Mouse (Mus musculus): ENCODE measurements around the gene Fat1.

GRCm38 (mm10) chr8:44933478-44933877 is 1.8 kb upstream of the Fat1 start:
- TF ChIP-seq CTCF (IDR thresholded peaks at IDR 0.05; ENCODE audit: control insufficient read depth, insufficient read depth, insufficient replicate concordance, low read depth, low read length) (no peak), POLR2A (IDR thresholded peaks at IDR 0.05; ENCODE audit: control insufficient read depth, low read depth, low read length) (no peak)

Measured in testis, adult 2 months (tissue).